Mouse (Mus musculus): Measurements from ENCODE around the gene Ece1.

Ece1 gene

DNA sequence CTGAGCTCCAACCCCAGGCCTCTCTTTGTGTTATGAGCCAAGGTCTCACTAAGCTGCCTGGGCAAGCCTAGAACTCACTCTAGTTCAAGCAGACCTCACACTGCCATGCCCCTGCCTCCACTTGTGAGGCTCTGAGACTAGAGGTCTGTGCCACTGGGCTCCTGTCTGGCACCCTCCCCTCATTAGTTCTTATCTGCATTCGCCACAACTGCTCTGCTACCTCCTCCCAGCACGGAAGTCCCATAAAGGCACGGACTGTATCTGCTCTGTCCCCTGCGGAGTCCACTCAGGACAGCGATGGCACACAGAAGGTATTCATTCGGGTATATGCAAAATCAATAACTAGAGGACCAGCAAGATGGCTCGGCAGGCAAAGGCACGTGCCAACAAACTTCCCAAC, 19.4 kb downstream of the Ece1 start:
- no peak for DNase-seq (ENCODE audit: low read depth, low spot score)

DNA sequence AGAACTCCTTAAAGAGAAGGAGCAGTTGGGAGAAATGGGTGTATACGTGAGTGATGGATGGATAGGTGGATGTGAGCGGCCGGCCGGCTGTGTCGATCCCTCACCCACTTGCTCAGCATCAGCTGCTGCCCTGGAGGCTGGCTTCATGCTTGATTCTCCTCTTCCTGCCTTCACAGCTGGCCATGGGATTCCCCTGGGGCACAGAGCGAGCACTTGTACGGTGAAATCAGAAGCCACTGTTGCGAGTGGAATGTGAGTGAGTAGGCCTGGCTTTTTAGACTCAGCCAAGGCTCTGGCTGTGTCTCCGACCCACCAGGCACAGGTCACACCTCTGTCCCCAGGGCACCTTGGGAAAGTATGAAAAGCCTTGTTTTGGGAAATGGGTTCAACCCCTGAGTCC, 20.6 kb downstream of the Ece1 start:
- no peak for DNase-seq (ENCODE audit: low read depth, low spot score)

DNA sequence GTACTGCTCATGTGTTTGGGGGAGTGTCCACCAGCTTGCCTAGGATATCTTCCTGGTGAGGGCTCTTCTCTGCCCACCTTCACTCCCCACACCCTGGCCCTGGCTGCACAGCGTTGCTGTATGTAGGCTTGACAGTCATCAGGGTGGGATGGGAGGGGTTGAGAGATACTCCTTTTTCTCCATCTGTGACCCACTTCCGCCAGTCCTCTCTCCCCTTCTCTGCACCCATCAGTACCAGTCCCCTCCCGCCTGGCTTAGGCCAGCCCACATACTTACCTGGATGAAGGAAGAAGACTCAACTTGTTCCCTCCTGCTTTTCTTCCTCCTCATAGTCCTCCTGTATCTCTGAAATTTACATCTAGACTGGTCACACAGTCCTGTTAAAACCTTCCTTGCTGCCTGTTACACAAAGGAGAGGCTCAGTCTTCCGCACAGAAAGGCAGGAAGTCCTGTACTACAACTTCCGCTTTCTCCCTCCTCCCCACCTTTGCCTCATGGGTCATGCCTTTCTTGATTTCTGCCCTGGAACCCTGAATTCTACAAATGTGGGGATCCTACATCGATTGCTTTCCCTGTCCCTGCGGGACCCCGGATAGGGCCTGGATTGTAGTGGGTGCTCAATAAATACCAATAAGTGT, 21.6 kb downstream of the Ece1 start:
- DNase-seq (ENCODE audit: low read depth, low spot score) = peak; percentile 41

DNA sequence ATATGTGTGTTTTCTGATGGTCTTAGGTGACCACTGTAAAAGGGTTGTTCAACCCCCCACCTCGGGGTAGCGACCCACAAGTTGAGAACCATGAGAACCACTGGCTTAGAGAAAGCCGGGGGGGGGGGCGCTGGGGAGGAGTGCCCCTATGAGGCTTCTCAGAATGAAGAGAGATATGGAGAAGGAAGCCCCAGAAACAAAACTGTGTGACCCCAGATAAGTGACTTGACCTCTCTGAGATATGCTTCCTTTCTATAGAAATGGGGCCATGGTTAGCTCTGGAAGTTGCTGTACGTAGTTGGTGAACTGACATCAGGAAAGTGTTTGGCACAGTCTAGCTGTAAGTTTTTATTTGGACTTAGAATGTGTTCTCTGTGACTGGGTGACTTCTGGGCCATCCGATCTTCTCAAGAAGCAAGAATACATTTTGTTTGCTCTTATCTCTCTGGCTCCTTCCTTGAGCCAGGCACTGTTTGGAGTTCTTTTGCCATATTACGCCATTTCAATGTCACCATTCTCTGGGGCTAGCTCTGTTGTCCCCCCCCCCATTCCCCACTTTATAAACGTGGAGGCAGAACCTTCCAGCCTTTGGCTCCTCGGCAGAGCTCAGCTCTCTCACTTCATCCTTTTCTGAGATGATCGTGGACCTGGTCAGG, 25.4 kb downstream of the Ece1 start:
- no peak for DNase-seq (ENCODE audit: low read depth, low spot score)

DNA sequence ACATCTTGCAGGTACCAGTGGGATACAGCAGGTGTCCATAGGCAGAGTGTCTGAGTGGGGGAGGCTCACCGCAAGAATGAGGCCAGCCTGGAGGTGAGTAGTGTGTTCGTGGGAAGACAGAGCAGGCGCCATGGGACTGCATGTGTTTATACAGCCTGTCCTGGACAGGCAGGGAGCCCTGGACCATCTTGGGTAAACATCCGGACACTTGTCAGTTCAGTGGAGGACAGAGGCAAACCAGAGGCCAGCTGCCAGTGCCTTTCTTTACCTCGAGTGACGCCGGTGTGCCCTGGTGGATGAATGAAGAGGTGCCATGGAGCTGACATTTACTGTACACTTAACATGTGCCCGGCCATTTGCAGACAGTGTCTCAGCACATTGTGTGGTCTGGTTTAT, 26.0 kb downstream of the Ece1 start:
- no peak for DNase-seq (ENCODE audit: low read depth, low spot score)

DNA sequence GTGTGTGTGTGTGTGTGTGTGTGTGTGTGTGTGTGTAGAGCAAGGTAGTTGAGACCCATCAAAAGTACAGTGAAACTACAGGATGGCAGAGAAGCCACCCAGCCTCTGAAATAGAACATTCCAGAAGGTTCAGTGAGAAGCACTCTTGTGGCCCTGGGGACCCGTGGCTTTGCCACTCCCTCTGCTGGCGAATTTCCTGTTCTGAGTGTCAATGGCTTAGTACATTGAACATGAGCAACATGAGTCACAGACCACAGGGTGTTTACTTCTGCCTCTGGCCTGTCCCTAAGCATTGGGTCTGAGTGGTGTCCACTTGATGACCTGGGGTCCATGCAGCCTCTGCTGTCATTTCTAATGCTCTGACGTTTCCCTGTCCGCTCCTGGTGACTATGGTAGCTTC, 28.6 kb downstream of the Ece1 start:
- DNase-seq (ENCODE audit: low read depth, low spot score) = peak; percentile 78

DNA sequence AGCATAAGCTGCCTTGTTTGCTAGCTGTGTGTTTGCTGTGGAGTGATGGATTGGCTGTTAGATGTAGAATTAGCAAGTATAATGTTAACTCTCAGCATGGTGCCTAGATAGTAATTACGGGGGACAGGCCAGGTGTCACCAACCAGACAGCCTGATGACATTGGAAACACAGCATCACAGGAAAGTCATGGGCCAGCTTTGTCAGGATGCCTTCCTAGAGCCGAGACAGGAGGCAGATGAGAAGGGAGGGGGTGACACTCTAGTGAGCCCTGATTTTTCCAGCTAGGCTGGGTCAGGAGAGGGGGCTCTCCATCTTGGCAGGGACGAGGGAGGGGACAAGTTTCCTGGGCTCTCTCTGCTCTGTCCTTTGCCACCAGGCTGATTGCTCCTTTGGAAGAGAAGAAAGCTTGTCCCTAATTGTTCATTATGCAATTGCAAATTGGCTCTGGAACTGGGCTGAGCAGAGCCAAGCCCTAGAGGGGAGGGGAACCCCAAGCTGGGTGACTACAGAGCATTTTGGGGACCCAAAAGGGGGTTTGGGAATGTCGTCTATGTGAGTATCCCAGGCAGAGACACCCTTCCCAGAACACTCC, 29.6 kb downstream of the Ece1 start:
- DNase-seq (ENCODE audit: low read depth, low spot score) = no peak

DNA sequence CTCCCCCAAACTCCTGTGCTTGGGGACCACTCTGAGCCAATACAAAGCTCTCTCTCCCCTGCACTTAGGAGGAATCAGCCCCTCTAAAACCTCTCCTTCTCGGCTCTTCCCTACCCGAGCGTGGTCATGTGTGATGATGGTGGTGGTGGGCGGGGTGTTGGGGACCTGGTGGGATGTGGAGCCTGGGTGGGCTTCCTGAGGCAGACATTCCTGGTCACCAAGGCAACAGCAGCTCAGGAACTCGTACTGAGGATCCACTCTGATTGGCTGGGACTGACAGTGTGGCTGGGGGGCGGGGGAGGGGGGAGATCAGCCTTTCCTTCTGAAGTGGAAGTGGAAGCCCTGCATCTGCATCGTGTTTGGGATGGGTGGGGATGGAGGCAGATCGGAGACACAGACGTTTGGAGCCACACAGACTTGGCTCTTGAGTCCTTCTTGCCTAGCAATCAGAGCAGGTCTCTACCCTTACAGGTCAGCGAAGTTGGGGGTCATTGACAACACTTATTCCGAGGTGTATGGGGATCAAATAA, 30.7 kb downstream of the Ece1 start:
- DNase-seq (ENCODE audit: low read depth, low spot score) = no peak

DNA sequence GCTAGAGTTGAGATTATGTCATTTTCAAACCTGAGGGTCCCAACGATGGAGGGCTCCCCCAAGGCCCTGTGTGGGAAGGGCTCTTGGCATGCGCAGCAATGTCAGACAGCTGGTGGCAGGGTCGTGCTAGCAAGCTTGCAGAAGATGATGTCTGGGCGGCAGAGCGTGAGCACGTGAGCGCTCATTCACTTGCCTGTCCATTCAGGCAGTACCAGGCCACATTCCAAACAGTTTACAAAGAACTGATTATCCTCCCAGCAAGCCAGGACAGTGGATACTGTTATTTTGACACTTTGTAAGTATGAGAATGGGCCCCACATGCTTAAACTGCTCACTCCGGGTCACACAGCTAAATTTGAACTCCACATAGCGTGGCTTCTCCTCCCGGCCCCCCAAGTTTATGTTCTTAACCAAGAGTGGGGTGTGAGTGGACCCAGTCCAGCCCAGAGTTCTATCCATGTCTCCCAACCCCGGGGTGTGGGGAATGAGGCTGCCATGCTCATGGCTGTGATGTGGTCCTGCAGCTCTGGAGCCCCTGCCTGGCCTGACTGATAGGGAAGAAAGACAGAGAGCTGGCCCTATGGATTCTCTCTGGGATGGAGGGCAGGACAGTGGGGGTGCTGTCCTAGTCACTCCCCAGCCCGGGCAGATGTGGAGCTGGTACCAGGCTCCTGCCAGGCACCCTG, 34.7 kb downstream of the Ece1 start:
- DNase-seq (ENCODE audit: low read depth, low spot score) = no peak

DNA sequence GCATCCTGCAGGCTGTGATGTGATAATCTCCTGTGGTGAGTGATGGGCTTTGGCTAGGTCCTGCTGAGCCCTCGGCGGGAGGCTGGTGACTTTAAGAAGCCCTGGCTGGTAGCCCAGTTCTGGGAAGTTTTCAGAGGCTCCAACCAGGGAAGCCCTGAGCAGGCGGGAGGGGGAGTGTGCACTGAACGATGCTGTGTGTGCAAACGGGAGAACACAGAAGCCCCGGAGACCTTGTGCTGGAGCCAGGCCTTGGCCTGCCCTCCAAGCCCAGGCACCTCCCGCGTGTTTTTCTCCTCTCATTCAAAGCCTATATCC, 35.2 kb downstream of the Ece1 start:
- no peak for DNase-seq (ENCODE audit: low read depth, low spot score)

DNA sequence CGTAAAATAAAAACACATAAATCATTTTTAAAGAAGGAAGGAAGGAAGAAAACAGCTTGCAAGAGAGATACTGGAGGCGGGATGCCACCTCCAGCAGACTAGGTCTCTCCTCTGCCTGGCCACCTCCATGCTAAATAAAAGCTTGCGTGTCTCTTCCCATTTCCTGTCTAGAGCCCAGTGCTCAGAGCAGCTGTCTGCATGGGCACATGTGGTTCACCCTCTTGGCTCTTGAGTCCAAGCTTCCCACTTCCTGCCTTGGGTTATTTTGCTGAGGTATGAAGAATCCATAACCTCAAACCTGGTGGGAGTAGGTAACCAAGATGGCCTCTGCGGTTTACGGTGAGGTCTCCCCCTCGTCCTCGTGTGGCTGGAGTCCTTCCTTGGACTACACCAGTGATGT, 36.5 kb downstream of the Ece1 start:
- no peak for DNase-seq (ENCODE audit: low read depth, low spot score)

DNA sequence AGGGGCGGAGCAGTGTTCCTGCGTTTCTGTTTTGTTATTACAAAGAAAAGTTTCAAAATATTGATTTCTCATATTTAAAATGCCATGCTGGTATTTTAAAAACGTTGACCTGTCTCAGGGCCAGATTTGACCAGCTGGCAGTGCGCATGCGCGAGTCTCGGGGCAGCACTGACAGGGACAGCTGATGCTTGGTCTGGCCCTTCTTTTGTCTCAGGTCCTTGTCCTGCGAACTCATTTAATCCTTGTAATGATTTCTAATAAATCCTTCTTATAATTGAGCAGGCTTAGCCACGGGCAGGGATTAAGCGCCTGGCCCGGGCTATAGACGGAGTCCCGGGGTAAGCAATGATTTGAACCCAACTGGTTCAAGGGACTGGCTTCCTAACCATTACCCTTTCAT, 40.2 kb downstream of the Ece1 start:
- DNase-seq (ENCODE audit: low read depth, low spot score) = no peak

DNA sequence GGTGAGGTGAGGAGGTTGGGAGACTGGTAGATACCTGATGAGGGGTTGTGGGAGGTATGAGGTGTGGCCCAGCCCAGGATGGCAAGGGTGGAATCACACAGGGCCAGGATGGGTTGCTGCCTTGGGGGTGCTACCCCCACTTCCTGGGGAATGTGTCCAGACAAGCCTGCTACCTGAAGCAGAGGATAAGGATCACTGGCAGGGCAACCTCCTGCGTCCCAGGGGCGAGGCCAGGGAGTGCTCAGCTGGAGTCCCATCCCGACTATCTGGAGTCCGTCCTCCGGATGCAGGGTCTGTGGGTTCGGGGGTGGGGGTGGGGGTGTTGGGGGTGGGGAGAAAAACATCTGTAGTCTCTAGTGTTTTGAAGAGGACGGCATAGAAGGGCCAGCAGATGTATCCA, 40.8 kb downstream of the Ece1 start:
- DNase-seq (ENCODE audit: low read depth, low spot score) = no peak

DNA sequence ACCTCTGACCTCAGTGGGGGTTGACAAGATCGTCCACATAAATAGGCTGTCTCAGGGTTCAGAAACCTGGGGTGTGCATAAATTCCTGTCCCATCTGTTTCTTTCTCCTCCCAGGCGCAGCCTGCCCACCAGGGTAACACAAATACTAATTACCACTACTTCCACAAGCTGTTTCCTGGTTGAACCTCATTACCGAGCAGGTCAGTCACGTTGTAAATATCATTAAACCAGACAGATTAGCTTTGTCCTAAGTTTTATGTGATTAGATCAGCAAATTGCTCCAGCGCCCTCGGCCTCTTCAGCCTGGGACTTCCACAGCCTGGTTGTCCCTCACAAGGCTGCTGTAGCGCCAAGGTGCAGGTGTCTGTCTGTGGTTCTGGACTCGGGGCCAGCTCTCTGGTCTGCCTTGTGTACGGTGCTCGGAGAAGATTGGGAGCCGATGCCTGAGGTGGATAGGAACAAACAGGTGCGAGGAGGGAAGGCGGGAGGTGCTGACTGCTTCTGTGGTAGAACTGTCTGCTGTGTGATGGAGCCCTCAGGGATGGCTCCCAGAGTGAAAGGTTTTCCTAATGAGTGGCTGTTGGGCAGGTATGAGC, 43.0 kb downstream of the Ece1 start:
- DNase-seq (ENCODE audit: low read depth, low spot score) = no peak

DNA sequence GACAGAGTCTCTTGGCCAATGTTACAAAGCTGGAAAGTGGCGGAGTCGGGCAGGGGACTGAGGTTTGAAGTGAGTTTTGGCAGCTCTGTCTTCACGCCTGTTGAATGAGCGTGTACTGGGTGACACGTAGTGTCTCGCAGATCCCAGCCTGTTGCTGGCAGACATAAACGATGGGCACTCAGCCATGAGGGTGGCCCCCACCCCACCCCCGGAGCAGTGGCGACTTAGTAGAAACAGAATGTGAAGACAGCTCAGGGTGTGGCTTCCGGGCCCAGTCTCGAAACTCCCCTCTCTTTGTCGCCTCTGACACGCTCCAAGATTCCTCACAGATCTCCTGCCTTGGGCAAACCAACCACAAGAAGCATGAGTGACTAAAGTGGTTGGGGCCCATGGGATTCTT, 45.9 kb downstream of the Ece1 start:
- DNase-seq (ENCODE audit: low read depth, low spot score) = no peak

DNA sequence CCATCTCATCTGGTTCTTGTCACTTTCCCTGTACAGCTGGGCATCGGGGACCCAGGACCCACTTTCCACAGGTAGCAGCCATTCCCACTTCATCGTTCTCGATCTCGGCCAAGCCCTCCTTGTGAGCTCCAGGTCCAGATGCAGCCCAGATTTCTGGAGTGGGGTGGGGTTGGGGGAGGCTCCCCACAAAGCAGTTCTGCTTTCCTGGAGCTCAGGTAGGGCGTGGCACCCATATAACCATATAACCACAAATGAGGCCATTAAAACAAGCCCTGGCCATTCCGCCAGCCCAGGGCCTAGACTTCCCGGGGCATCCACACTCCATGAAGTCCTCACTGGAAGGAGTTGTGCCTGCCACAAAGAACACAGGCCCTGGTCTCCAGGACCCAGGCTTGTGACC, 46.5 kb downstream of the Ece1 start:
- DNase-seq (ENCODE audit: low read depth, low spot score) = no peak

DNA sequence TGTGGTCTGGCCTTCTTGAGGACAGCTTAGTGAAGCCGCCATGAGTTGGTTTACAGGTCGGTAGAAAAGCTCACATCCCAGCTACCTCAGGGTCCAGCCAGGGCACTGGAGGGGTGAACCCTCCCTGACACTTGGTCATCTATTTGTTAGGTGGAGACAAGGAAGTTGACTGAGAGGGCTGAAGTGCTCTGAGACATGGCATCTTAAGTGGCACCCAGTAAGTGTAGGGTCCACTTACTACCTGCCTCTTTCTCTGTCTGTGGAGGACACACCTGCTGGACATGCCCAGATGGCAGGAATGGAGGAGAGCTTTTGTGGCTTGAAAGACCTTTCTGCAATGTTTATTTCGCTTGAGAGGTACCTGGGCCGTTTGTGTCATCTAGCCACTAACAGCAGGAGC, 46.9 kb downstream of the Ece1 start:
- DNase-seq (ENCODE audit: low read depth, low spot score) = no peak

DNA sequence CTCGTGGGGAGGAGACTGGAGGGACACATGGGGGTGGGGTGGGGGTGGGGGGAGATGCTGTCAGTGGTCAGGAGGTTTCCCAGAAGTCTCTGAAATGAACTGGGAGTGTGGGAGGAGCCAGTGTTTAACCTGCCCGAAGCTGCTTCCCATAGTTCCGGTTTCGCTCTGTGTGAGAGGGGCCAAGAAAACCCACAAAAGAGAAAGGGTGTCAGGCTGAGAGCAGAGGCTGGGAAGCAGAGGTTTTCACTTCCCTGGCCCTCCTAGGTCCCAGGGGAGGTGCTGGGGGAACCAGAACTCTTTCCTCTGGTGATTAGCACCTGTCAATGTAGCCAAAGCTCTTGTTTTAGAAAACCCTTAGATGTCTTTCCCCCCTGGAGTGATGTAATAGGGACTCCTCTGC, 47.4 kb downstream of the Ece1 start:
- peak; percentile 21 for DNase-seq (ENCODE audit: low read depth, low spot score)

DNA sequence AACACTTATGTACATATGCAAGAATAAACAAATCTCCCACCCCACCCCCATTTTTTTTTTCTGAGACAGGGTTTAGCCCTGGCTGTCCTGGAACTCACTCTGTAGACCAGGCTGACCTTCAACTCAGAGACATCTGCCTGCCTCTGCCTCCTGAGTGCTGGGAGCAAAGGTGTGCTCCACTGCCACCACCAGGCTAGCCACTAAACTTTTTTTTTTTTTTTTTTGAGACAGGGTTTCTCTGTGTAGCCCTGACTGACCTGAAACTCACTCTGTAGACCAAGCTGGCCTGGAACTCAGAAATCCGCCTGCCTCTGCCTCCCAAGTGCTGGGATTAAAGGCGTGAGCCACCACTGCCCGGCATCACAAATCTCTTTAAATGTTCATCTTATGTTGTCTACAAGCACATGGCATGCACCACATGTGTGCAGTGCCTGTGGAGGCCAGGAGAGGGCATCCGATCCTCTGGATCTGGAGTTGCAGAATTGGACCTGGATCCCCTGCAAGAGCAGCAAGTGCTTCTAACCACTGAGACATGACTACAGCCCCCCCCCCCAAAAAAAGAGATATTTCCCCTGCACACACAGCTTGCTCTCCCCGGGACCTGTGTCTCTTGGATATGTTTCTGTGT, 48.5 kb downstream of the Ece1 start:
- no peak for DNase-seq (ENCODE audit: low read depth, low spot score)

DNA sequence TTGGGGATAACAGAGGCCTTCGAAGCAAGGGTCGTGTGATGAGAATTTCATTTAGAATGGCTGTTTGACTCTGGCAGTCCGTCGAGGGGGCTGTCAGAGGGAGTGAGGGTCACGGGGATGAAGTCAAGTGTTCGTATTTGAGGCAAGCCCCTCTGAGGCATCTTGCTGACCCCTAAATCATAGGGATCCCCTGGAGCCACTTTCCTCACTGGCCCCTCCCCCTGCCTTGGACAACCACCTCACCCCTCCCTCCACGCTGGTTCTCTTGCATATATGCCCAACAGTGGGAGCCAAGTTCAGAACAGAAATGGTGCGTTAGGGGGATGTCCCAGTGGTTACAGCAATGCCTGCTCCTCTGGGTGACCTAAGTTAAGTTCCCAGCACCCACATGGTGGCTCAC, 49.6 kb downstream of the Ece1 start:
- DNase-seq (ENCODE audit: low read depth, low spot score) = no peak

DNA sequence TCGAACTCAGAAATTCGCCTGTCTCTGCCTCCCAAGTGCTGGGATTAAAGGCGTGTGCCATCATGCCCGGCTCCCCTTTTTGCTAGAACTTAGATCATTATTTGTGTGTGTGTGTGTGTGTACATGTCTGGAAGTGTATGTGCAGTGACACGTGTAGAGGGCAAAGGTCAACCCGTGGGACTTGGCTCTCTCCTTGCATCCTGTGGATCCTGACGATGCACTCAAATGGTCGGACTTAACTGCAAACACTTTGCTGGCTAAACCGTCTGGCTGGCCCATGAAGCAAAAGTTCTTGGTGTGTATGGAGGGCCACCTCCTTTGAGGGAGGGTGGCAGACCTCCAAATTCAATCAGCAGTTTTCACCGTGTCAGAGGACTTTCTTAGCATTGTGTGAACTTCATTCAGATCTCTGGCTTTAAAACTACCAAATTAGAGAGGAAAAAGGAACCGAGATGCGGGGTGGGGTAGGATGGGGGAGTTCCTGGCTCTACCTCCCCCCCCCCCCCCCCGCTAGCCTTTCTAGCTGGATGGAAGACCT, 50.8 kb downstream of the Ece1 start:
- DNase-seq (ENCODE audit: low read depth, low spot score) = no peak
